Mouse (Mus musculus): Measurements from ENCODE around the gene Rnf169. TPM values are rescaled to one million over a fixed set of nuclear protein-coding genes. Genes with fewer than 3 reads are reported as not detected.
"Not testable (repeated sequence)": the region's sequence is repeated elsewhere in the genome, so short reads cannot be mapped to it uniquely, and the experiment has no call there.

The Rnf169 gene
- polyA plus RNA-seq, 1 experiment from 2014 or later: 7.9 TPM

- H3K9me3 ChIP-seq: 0 out of 2 replicates have a peak, but pooled peaks cover 9% of the 10 kb centered on the region
- peak overlapping the region; percentile 99 for H3K9ac ChIP-seq (replicated peaks)
- WGBS: 10% methylated on average over 6 of the region's 6 CpGs
- H3K36me3 ChIP-seq: no peaks in the 10 kb centered on the region
- H3K27ac ChIP-seq: peak overlapping the region; percentile 96; the same call in 1 of the 2 replicates
- H3K4me2 ChIP-seq: peak overlapping the region; percentile 68
- ATAC-seq (ENCODE audit: insufficient number of reproducible peaks, insufficient read depth, low FRiP score, low TSS enrichment, low read depth): no peak
- H3K4me1 ChIP-seq (replicated peaks): peaks cover 28% of the 10 kb centered on the region
- H3K4me3 ChIP-seq (replicated peaks): peak overlapping the region; percentile 93
- no peaks in the 10 kb centered on the region for H3K27me3 ChIP-seq
These were observed 1.2 kb downstream of the Rnf169 start for GRCm38 (mm10) chr7:99979081-99979480.

- Histone ChIP-seq H3K4me2 (no peak overlapping the region; the same call in 1 of the 2 replicates), H3K36me3 (no peaks in the 10 kb centered on the region), H3K9ac (replicated peaks) (no peak overlapping the region), H3K9me3 (0 out of 2 replicates have a peak, but pooled peaks cover 9% of the 10 kb centered on the region), H3K27me3 (no peaks in the 10 kb centered on the region), H3K27ac (no peak overlapping the region), H3K4me3 (replicated peaks) (no peak overlapping the region), H3K4me1 (replicated peaks) (peaks cover 34% of the 10 kb centered on the region)
- 91% methylated on average over 2 of the region's 2 CpGs for WGBS
- ATAC-seq (ENCODE audit: insufficient number of reproducible peaks, insufficient read depth, low FRiP score, low TSS enrichment, low read depth): no peak
These were observed 2.2 kb downstream of the Rnf169 start for GRCm38 (mm10) chr7:99978041-99978440.

- H3K27ac ChIP-seq: no peak overlapping the region
- no peaks in the 10 kb centered on the region for H3K27me3 ChIP-seq
- H3K4me2 ChIP-seq: no peak overlapping the region
- H3K36me3 ChIP-seq: no peaks in the 10 kb centered on the region
- WGBS: 91% methylated on average over 5 of the region's 5 CpGs
- H3K4me3 ChIP-seq (replicated peaks): no peak overlapping the region
- no peak overlapping the region for H3K9ac ChIP-seq (replicated peaks)
- no peak for ATAC-seq (ENCODE audit: insufficient number of reproducible peaks, insufficient read depth, low FRiP score, low TSS enrichment, low read depth)
- H3K9me3 ChIP-seq: 0 out of 2 replicates have a peak, but pooled peaks cover 3% of the 10 kb centered on the region
- peaks cover 45% of the 10 kb centered on the region for H3K4me1 ChIP-seq (replicated peaks)
These were observed 4.3 kb downstream of the Rnf169 start for GRCm38 (mm10) chr7:99975819-99976575.

- peaks cover 55% of the 10 kb centered on the region for H3K4me1 ChIP-seq (replicated peaks)
- WGBS: 84% methylated on average over 10 of the region's 10 CpGs
- no peak overlapping the region for H3K27ac ChIP-seq
These were observed 5.9 kb downstream of the Rnf169 start for GRCm38 (mm10) chr7:99974208-99974970.

GRCm38 (mm10) chr7:99972912-99973311 lies 7.3 kb downstream of the Rnf169 start:
- H3K27me3 ChIP-seq; H3K4me3 ChIP-seq (replicated peaks); ATAC-seq (ENCODE audit: insufficient number of reproducible peaks, insufficient read depth, low FRiP score, low TSS enrichment, low read depth); H3K27ac ChIP-seq; H3K36me3 ChIP-seq; H3K9ac ChIP-seq (replicated peaks); H3K9me3 ChIP-seq; H3K4me2 ChIP-seq: not testable (repeated sequence)
- H3K4me1 ChIP-seq (replicated peaks): peaks cover 51% of the 10 kb centered on the region
- 83% methylated on average over 3 of the region's 3 CpGs for WGBS

More at GRCm38 (mm10) chr7:99974208-99974970, 5.9 kb downstream of the Rnf169 start:
- no peak overlapping the region for H3K4me2 ChIP-seq
- 0 out of 2 replicates have a peak, but pooled peaks cover 3% of the 10 kb centered on the region for H3K9me3 ChIP-seq
- no peak for ATAC-seq (ENCODE audit: insufficient number of reproducible peaks, insufficient read depth, low FRiP score, low TSS enrichment, low read depth)
- no peaks in the 10 kb centered on the region for H3K36me3 ChIP-seq
- no peaks in the 10 kb centered on the region for H3K27me3 ChIP-seq
- no peak overlapping the region for H3K4me3 ChIP-seq (replicated peaks)
- H3K9ac ChIP-seq (replicated peaks): no peak overlapping the region

GRCm38 (mm10) chr7:99971926-99972325 lies 8.3 kb downstream of the Rnf169 start:
- H3K9ac ChIP-seq (replicated peaks): no peak overlapping the region
- H3K36me3 ChIP-seq: no peaks in the 10 kb centered on the region
- no peak overlapping the region for H3K4me3 ChIP-seq (replicated peaks)
- ATAC-seq (ENCODE audit: insufficient number of reproducible peaks, insufficient read depth, low FRiP score, low TSS enrichment, low read depth): no peak
- no peaks in the 10 kb centered on the region for H3K27me3 ChIP-seq
- H3K4me1 ChIP-seq (replicated peaks): peaks cover 53% of the 10 kb centered on the region
- H3K9me3 ChIP-seq: 0 out of 2 replicates have a peak, but pooled peaks cover under 1% of the 10 kb centered on the region
- H3K27ac ChIP-seq: no peak overlapping the region
- H3K4me2 ChIP-seq: no peak overlapping the region
- 71% methylated on average over 2 of the region's 2 CpGs for WGBS

- Histone ChIP-seq H3K27ac (no peak overlapping the region), H3K4me1 (replicated peaks) (peaks cover 68% of the 10 kb centered on the region), H3K36me3 (no peaks in the 10 kb centered on the region), H3K27me3 (no peaks in the 10 kb centered on the region), H3K9me3 (no peaks in the 10 kb centered on the region), H3K9ac (replicated peaks) (no peak overlapping the region), H3K4me2 (no peak overlapping the region), H3K4me3 (replicated peaks) (no peak overlapping the region)
- no peak for ATAC-seq (ENCODE audit: insufficient number of reproducible peaks, insufficient read depth, low FRiP score, low TSS enrichment, low read depth)
- 71% methylated on average over 4 of the region's 4 CpGs for WGBS
These were observed 11.1 kb downstream of the Rnf169 start for GRCm38 (mm10) chr7:99969151-99969550.

GRCm38 (mm10) chr7:99966011-99966721 lies 14.1 kb downstream of the Rnf169 start:
- no peak for ATAC-seq (ENCODE audit: insufficient number of reproducible peaks, insufficient read depth, low FRiP score, low TSS enrichment, low read depth)
- H3K4me2 ChIP-seq: no peak overlapping the region
- H3K4me3 ChIP-seq (replicated peaks): no peak overlapping the region
- peak overlapping the region; percentile 24 for H3K27ac ChIP-seq
- peaks cover 53% of the 10 kb centered on the region for H3K4me1 ChIP-seq (replicated peaks)
- no peaks in the 10 kb centered on the region for H3K27me3 ChIP-seq
- H3K36me3 ChIP-seq: no peaks in the 10 kb centered on the region
- no peaks in the 10 kb centered on the region for H3K9me3 ChIP-seq
- 51% methylated on average over 9 of the region's 9 CpGs for WGBS
- H3K9ac ChIP-seq (replicated peaks): no peak overlapping the region

GRCm38 (mm10) chr7:99965020-99965841 lies 15.0 kb downstream of the Rnf169 start:
- Histone ChIP-seq H3K4me2 (peak overlapping the region; percentile 25), H3K4me3 (replicated peaks) (no peak overlapping the region), H3K9ac (replicated peaks) (no peak overlapping the region), H3K27me3 (no peaks in the 10 kb centered on the region), H3K27ac (peak overlapping the region; percentile 79), H3K36me3 (no peaks in the 10 kb centered on the region), H3K9me3 (no peaks in the 10 kb centered on the region), H3K4me1 (replicated peaks) (peaks cover 46% of the 10 kb centered on the region)
- no peak for ATAC-seq (ENCODE audit: insufficient number of reproducible peaks, insufficient read depth, low FRiP score, low TSS enrichment, low read depth)
- WGBS: 13% methylated on average over 9 of the region's 9 CpGs

GRCm38 (mm10) chr7:99963237-99963860 lies 16.9 kb downstream of the Rnf169 start:
- Histone ChIP-seq H3K9ac (replicated peaks) (no peak overlapping the region), H3K27ac (no peak overlapping the region), H3K27me3 (no peaks in the 10 kb centered on the region), H3K4me2 (no peak overlapping the region), H3K9me3 (no peaks in the 10 kb centered on the region), H3K4me1 (replicated peaks) (peaks cover 33% of the 10 kb centered on the region), H3K4me3 (replicated peaks) (no peak overlapping the region), H3K36me3 (no peaks in the 10 kb centered on the region)
- no peak for ATAC-seq (ENCODE audit: insufficient number of reproducible peaks, insufficient read depth, low FRiP score, low TSS enrichment, low read depth)
- 81% methylated on average over 3 of the region's 3 CpGs for WGBS
